Mouse (Mus musculus): Measurements from ENCODE around the gene Col6a2. TPM values are rescaled to one million over a fixed set of nuclear protein-coding genes. Genes with fewer than 3 reads are reported as not detected.

The Col6a2 gene
- total and polyA plus RNA-seq, 3 experiments = not detected

GRCm38 (mm10) chr10:76546566-76546965 is 76.9 kb downstream of the Col6a2 start:
- Histone ChIP-seq H3K79me2 (ENCODE audit: control insufficient read depth, insufficient read depth, low read length, poor library complexity) (no peaks in the 10 kb centered on the region), H3K9ac (ENCODE audit: control insufficient read depth, low read depth, low read length, poor library complexity, severe bottlenecking) (no peak overlapping the region), H3K4me3 (ENCODE audit: control insufficient read depth in 1 of 2, insufficient read depth in 1 of 2, low read depth in 2 of 2, low read length in 2 of 2) (no peak overlapping the region), H3K9me3 (replicated peaks; ENCODE audit: insufficient read depth, low read length) (no peaks in the 10 kb centered on the region), H3K4me1 (ENCODE audit: control insufficient read depth in 1 of 2, insufficient read depth in 2 of 2, low read length in 2 of 2) (0 out of 4 replicates have a peak, but pooled peaks cover 0 to 5% of the 10 kb centered on the region in 2 experiments), H3K27ac (ENCODE audit: control insufficient read depth, low read depth, low read length) (no peak overlapping the region), H3K27me3 (ENCODE audit: control insufficient read depth in 1 of 2, insufficient read depth in 2 of 2, low read length in 2 of 2) (no peaks in the 10 kb centered on the region), H3K36me3 (ENCODE audit: control insufficient read depth in 1 of 2, insufficient read depth in 2 of 2, low read length in 2 of 2) (peaks cover 2 to 6% of the 10 kb centered on the region in 2 experiments; a peak in 2 of 4 replicates)
- TF ChIP-seq POLR2AphosphoS2 (IDR thresholded peaks at IDR 0.05; ENCODE audit: low read length) = no peak
- TF ChIP-seq ETS1 (IDR thresholded peaks at IDR 0.05; ENCODE audit: low read depth, low read length) = no peak
- TF ChIP-seq UBTF (IDR thresholded peaks at IDR 0.05; ENCODE audit: borderline replicate concordance, insufficient read depth, low read depth, low read length) = no peak
- no peak for TF ChIP-seq ZKSCAN1 (IDR thresholded peaks at IDR 0.05; ENCODE audit: low read depth, low read length)
- no peak for DNase-seq (ENCODE audit: low read depth, low spot score)

Other genes with a start within 250 kb of the Col6a2 start
- not detected in 2 replicates for gene AC141477.1, start 183.2 kb downstream of the Col6a2 start, total RNA-seq (2012; rRNA removed)
- gene AC141477.1, start 183.2 kb downstream of the Col6a2 start, polyA plus RNA-seq (2012; ENCODE audit: insufficient read depth in 1 of 2, insufficient read length in 2 of 2, low read depth in 1 of 2, low replicate concordance in 2 of 2, missing spikeins in 1 of 2) = under 1 TPM in 1 of 2 experiments, not detected in 1; 0.70 TPM
- 30.7 and 34.1 TPM in 2 replicates for gene Pcnt, start 180.8 kb downstream of the Col6a2 start, total RNA-seq (2012; rRNA removed)
- gene Pcnt, start 180.8 kb downstream of the Col6a2 start, polyA plus RNA-seq (2012; ENCODE audit: insufficient read depth in 1 of 2, insufficient read length in 2 of 2, low read depth in 1 of 2, low replicate concordance in 2 of 2, missing spikeins in 1 of 2) = 10 to 100 TPM; 36.4 to 51.3 TPM
- 0.13 and 0.15 TPM in 2 replicates for gene 2610028H24Rik, start 174.5 kb downstream of the Col6a2 start, total RNA-seq (2012; rRNA removed)
- gene 2610028H24Rik, start 174.5 kb downstream of the Col6a2 start, polyA plus RNA-seq (2012; ENCODE audit: insufficient read depth in 1 of 2, insufficient read length in 2 of 2, low read depth in 1 of 2, low replicate concordance in 2 of 2, missing spikeins in 1 of 2) = under 1 TPM in 1 of 2 experiments, not detected in 1; 0.10 TPM
- 38.1 and 39.6 TPM in 2 replicates for gene Mcm3ap, start 154.7 kb downstream of the Col6a2 start, total RNA-seq (2012; rRNA removed)
- gene Mcm3ap, start 154.7 kb downstream of the Col6a2 start, polyA plus RNA-seq (2012; ENCODE audit: insufficient read depth in 1 of 2, insufficient read length in 2 of 2, low read depth in 1 of 2, low replicate concordance in 2 of 2, missing spikeins in 1 of 2) = 10 to 100 TPM in 1 of 2 experiments, not detected in 1; 57.0 TPM
- 4.0 TPM in 2 replicates for gene Ybey, start 154.5 kb downstream of the Col6a2 start, total RNA-seq (2012; rRNA removed)
- gene Ybey, start 154.5 kb downstream of the Col6a2 start, polyA plus RNA-seq (2012; ENCODE audit: insufficient read depth in 1 of 2, insufficient read length in 2 of 2, low read depth in 1 of 2, low replicate concordance in 2 of 2, missing spikeins in 1 of 2) = 1 to 10 TPM in 1 of 2 experiments, not detected in 1; 2.6 TPM
- gene Lss, start 92.0 kb downstream of the Col6a2 start, total RNA-seq (2012; rRNA removed) = 26.3 and 27.5 TPM in 2 replicates
- 10 to 100 TPM; 27.5 to 28.3 TPM for gene Lss, start 92.0 kb downstream of the Col6a2 start, polyA plus RNA-seq (2012; ENCODE audit: insufficient read depth in 1 of 2, insufficient read length in 2 of 2, low read depth in 1 of 2, low replicate concordance in 2 of 2, missing spikeins in 1 of 2)
- gene Spatc1l, start 61.4 kb downstream of the Col6a2 start, total RNA-seq (2012; rRNA removed) = not detected in 2 replicates
- gene Spatc1l, start 61.4 kb downstream of the Col6a2 start, polyA plus RNA-seq (2012; ENCODE audit: insufficient read depth in 1 of 2, insufficient read length in 2 of 2, low read depth in 1 of 2, low replicate concordance in 2 of 2, missing spikeins in 1 of 2) = not detected
- gene Ftcd, start 48.0 kb downstream of the Col6a2 start, total RNA-seq (2012; rRNA removed) = not detected in 2 replicates
- gene Ftcd, start 48.0 kb downstream of the Col6a2 start, polyA plus RNA-seq (2012; ENCODE audit: insufficient read depth in 1 of 2, insufficient read length in 2 of 2, low read depth in 1 of 2, low replicate concordance in 2 of 2, missing spikeins in 1 of 2) = not detected
- not detected in 2 replicates for gene Col6a1, start 102.5 kb upstream of the Col6a2 start, total RNA-seq (2012; rRNA removed)
- gene Col6a1, start 102.5 kb upstream of the Col6a2 start, polyA plus RNA-seq (2012; ENCODE audit: insufficient read depth in 1 of 2, insufficient read length in 2 of 2, low read depth in 1 of 2, low replicate concordance in 2 of 2, missing spikeins in 1 of 2) = not detected

Measured in MEL (cell line).